Comparison of ENCODE assay signal across 34 mouse cellular contexts in the genomic region with DNA sequence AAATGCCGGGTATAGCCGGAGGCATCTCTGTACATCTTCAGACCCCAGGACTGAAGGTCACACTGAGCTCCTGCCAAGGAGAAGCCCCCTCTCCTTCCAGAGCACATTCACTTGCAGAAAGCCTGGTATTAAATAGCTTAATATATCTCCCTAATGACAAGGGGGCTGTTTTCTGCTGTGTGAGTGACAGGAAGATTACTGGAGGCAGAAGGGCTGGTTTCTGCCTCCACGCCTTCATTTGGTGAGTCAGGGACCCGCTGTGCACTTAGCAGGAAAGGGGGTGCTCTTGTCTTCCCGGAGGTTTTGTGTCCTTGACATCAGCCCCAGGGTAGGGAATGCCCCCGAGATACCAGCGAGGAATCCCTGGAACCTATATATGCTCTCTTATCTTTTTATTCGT. TPM values are rescaled to one million over a fixed set of nuclear protein-coding genes. Genes with fewer than 3 reads are reported as not detected.
A peak's percentile ranks its signal among the peaks of the same experiment; 100 is the strongest.
DNase-seq lines count a peak whose midpoint lies in the region; ATAC-seq and TF ChIP-seq lines count a peak whose summit lies in the region.
"Had no signal": no experiment of that assay in that cellular context is flagged by ENCODE, and none has a peak within 500 bp of the region (broad histone marks: within the 10 kb centered on the region; RNA-seq: fewer than 3 reads in every experiment).

No protein-coding gene starts in this region.

- H3K27ac ChIP-seq in forebrain, embryonic 12.5 days = 0 out of 2 replicates have a peak overlapping the region, but pooled peaks have one; percentile 10
- H3K27ac ChIP-seq in forebrain, embryonic 10.5 days = no peak overlapping the region
- peak overlapping the region; percentile 55; the same call in 1 of the 2 replicates for H3K27ac ChIP-seq in forebrain, embryonic 14.5 days (ENCODE audit: low read depth, low read length)
- H3K27ac ChIP-seq in forebrain, postnatal 0 days (ENCODE audit: low read depth, low read length) = peak overlapping the region; percentile 54; the same call in 1 of the 2 replicates
- H3K27ac ChIP-seq: gastrocnemius, adult 2 months; hindbrain, embryonic 15.5 days had no signal

- no peaks in the 10 kb centered on the region for H3K36me3 ChIP-seq in forebrain, embryonic 12.5 days (replicated peaks)
- no peaks in the 10 kb centered on the region for H3K36me3 ChIP-seq in forebrain, embryonic 10.5 days (replicated peaks)
- H3K36me3 ChIP-seq in forebrain, embryonic 14.5 days (ENCODE audit: control insufficient read depth, insufficient read depth, low read length) = peaks cover 35% of the 10 kb centered on the region
- H3K36me3 ChIP-seq in forebrain, postnatal 0 days (ENCODE audit: insufficient read depth) = peaks cover 34% of the 10 kb centered on the region; the same call in 1 of the 2 replicates
- H3K36me3 ChIP-seq: G1E had no signal

- no peak for ATAC-seq in forebrain, embryonic 12.5 days (ENCODE audit: low FRiP score)
- no peak for ATAC-seq in forebrain, embryonic 14.5 days
- ATAC-seq in forebrain, postnatal 0 days = peak; percentile 70
- ATAC-seq: intestine, postnatal 0 days; Patski had no signal

- no peak overlapping the region for H3K9ac ChIP-seq in forebrain, embryonic 12.5 days
- 0 out of 2 replicates have a peak overlapping the region, but pooled peaks have one; percentile 2 for H3K9ac ChIP-seq in forebrain, embryonic 14.5 days (ENCODE audit: low read length)
- H3K9ac ChIP-seq in forebrain, postnatal 0 days = no peak overlapping the region
- H3K9ac ChIP-seq: hindbrain, embryonic 15.5 days had no signal

- peaks cover 18% of the 10 kb centered on the region for H3K4me1 ChIP-seq in forebrain, embryonic 12.5 days
- H3K4me1 ChIP-seq in forebrain, embryonic 10.5 days = peaks cover 12% of the 10 kb centered on the region
- peaks cover 12% of the 10 kb centered on the region; the same call in 1 of the 2 replicates for H3K4me1 ChIP-seq in forebrain, embryonic 14.5 days (ENCODE audit: control insufficient read depth, insufficient read depth, low read length)
- 0 out of 2 replicates have a peak, but pooled peaks cover 3% of the 10 kb centered on the region for H3K4me1 ChIP-seq in forebrain, postnatal 0 days (ENCODE audit: insufficient read depth)

- H3K4me2 ChIP-seq in forebrain, embryonic 12.5 days = no peak overlapping the region
- H3K4me2 ChIP-seq in forebrain, embryonic 14.5 days (ENCODE audit: low read length) = no peak overlapping the region
- H3K4me2 ChIP-seq in forebrain, postnatal 0 days (ENCODE audit: low read depth) = no peak overlapping the region
- H3K4me2 ChIP-seq: heart, embryonic 11.5 days; hindbrain, embryonic 15.5 days had no signal

- H3K27me3 ChIP-seq in forebrain, embryonic 12.5 days = no peaks in the 10 kb centered on the region
- no peaks in the 10 kb centered on the region for H3K27me3 ChIP-seq in forebrain, embryonic 10.5 days (ENCODE audit: poor library complexity, severe bottlenecking)
- no peaks in the 10 kb centered on the region for H3K27me3 ChIP-seq in forebrain, embryonic 14.5 days (replicated peaks; ENCODE audit: control insufficient read depth, insufficient read depth, low read length)
- no peaks in the 10 kb centered on the region for H3K27me3 ChIP-seq in forebrain, postnatal 0 days (ENCODE audit: insufficient read depth, low read length)
- H3K27me3 ChIP-seq: hindbrain, embryonic 15.5 days; Patski had no signal

- no peak for DNase-seq in forebrain, embryonic 10.5 days (ENCODE audit: extremely low spot score, low spot score)
- peak; percentile 83 for DNase-seq in brain, adult 2 months (ENCODE audit: low read depth, low spot score)
- DNase-seq in forebrain, embryonic 14.5 days (ENCODE audit: low spot score) = peak; percentile 10
- no peak for DNase-seq in forebrain, postnatal 0 days
- no peak for DNase-seq in frontal cortex, postnatal 36 days (ENCODE audit: low spot score in 2 of 2)
- DNase-seq in right cerebral cortex, postnatal 14 days = no peak
- DNase-seq: adrenal gland, postnatal 10 days; adrenal gland, postnatal 36 days; B cell, adult 2 months; cerebellum, adult 11-12 months; cerebellum, adult 8-10 months; cerebellum, postnatal 36 days; embryo, embryonic 11 days; gastrocnemius, adult 2 months; gastrocnemius, postnatal 14 days; heart, adult 11 months; heart, postnatal 36 days; kidney, adult 2 months had no signal

- H3K9me3 ChIP-seq in forebrain, embryonic 12.5 days = no peaks in the 10 kb centered on the region
- H3K9me3 ChIP-seq in forebrain, embryonic 10.5 days = no peaks in the 10 kb centered on the region
- H3K9me3 ChIP-seq in forebrain, embryonic 14.5 days (replicated peaks; ENCODE audit: control insufficient read depth, low read length) = no peaks in the 10 kb centered on the region
- no peaks in the 10 kb centered on the region for H3K9me3 ChIP-seq in forebrain, postnatal 0 days (ENCODE audit: low read length)
- H3K9me3 ChIP-seq: G1E; hindbrain, embryonic 15.5 days had no signal

- H3K4me3 ChIP-seq in forebrain, embryonic 12.5 days (replicated peaks) = no peak overlapping the region
- no peak overlapping the region for H3K4me3 ChIP-seq in forebrain, embryonic 10.5 days
- no peak overlapping the region for H3K4me3 ChIP-seq in forebrain, embryonic 14.5 days (ENCODE audit: low read depth, low read length)
- H3K4me3 ChIP-seq in forebrain, postnatal 0 days (ENCODE audit: low read depth, low read length) = no peak overlapping the region
- H3K4me3 ChIP-seq: gastrocnemius, adult 2 months; hindbrain, embryonic 15.5 days had no signal

- TF ChIP-seq CTCF in forebrain, postnatal 0 days (IDR thresholded peaks at IDR 0.05; ENCODE audit: low read depth) = no peak

- 82% methylated on average over 8 of the region's 8 CpGs for WGBS in forebrain, embryonic 12.5 days
- 88% methylated on average over 8 of the region's 8 CpGs for WGBS in forebrain, embryonic 10.5 days
- WGBS in forebrain, embryonic 14.5 days = 82% methylated on average over 8 of the region's 8 CpGs
- WGBS in forebrain, postnatal 0 days = 61% methylated on average over 8 of the region's 8 CpGs

RNA-seq across cellular contexts. Expression of gene Fam20c, which starts 28.9 kb away (rescaled TPM):
- 21.6 and 23.3 TPM in 2 replicates for polyA plus RNA-seq in forebrain, embryonic 12.5 days (2016; fragmentation: Nextera tagmentation; extraction: Ambion mirVana)
- polyA plus RNA-seq in forebrain, embryonic 10.5 days (2016; fragmentation: Nextera tagmentation; extraction: Ambion mirVana) = 2.9 and 4.5 TPM in 2 replicates
- 35.7 and 46.9 TPM in 2 replicates for polyA plus RNA-seq in forebrain, embryonic 14.5 days (2014; fragmentation: Nextera tagmentation; extraction: Ambion mirVana)
- total RNA-seq in forebrain, postnatal 0 days (2014; rRNA removed) = 69.5 and 81.7 TPM in 2 replicates
- 47.9 and 50.0 TPM in 2 replicates for polyA plus RNA-seq in forebrain, postnatal 0 days (2015; fragmentation: Nextera tagmentation; extraction: Ambion mirVana)
- polyA plus RNA-seq: G1E had no signal

RNA-seq across cellular contexts. Expression of gene Gm5294, which starts 36.7 kb away (rescaled TPM):
- not detected in 2 replicates for polyA plus RNA-seq in forebrain, embryonic 12.5 days (2016; fragmentation: Nextera tagmentation; extraction: Ambion mirVana)
- not detected in 2 replicates for polyA plus RNA-seq in forebrain, embryonic 10.5 days (2016; fragmentation: Nextera tagmentation; extraction: Ambion mirVana)
- not detected in 2 replicates for polyA plus RNA-seq in forebrain, embryonic 14.5 days (2014; fragmentation: Nextera tagmentation; extraction: Ambion mirVana)
- total RNA-seq in forebrain, postnatal 0 days (2014; rRNA removed) = not detected in 2 replicates
- 0.23 TPM in 1 of 2 replicates, not detected in the other for polyA plus RNA-seq in forebrain, postnatal 0 days (2015; fragmentation: Nextera tagmentation; extraction: Ambion mirVana)
- total RNA-seq: adrenal gland, adult 18-20 months; adrenal gland, postnatal 10 days; adrenal gland, postnatal 36 days; CH12.LX; G1E; gastrocnemius, adult 2 months; gastrocnemius, postnatal 14 days; gastrocnemius, postnatal 4 days; heart, adult 8-10 months; heart, postnatal 36 days had no signal
- polyA plus RNA-seq: cortical plate, adult 2 months; embryonic facial prominence, embryonic 11.5 days; embryonic facial prominence, embryonic 14.5 days; G1E; heart, embryonic 11.5 days; heart, embryonic 14.5 days; hindbrain, embryonic 11.5 days; intestine, embryonic 14.5 days; intestine, postnatal 0 days; Patski had no signal

Comparison
In these comparisons a context has a peak if more than half of its experiments do, and no peak if none do; other contexts are left out.
1. DNase-seq: peak in brain, adult 2 months (single experiment) and forebrain, embryonic 14.5 days (single experiment); none in forebrain, embryonic 10.5 days (single experiment), forebrain, postnatal 0 days (single experiment), frontal cortex, postnatal 36 days (0 of 2) and right cerebral cortex, postnatal 14 days (single experiment).